Mouse (Mus musculus) megakaryocyte, embryonic 14.5 days (primary cell): Measurements from ENCODE around the gene Focad. TPM values are rescaled to one million over a fixed set of nuclear protein-coding genes. Genes with fewer than 3 reads are reported as not detected.

Experiments
- H3K27me3 ChIP-seq: replicated peaks from 2 replicates; pipeline ENCODE3; 2012; ENCODE audit warnings: inconsistent platforms
- H3K36me3 ChIP-seq: replicated peaks from 2 replicates; pipeline ENCODE3; 2012; ENCODE audit warnings: low read length, inconsistent platforms, mixed read lengths
- H3K4me1 ChIP-seq: 2 replicates; pipeline ENCODE4 v1.6.1; 2012; ENCODE audit warnings: inconsistent platforms
- H3K4me3 ChIP-seq: replicated peaks from 2 replicates; pipeline ENCODE3; 2012; ENCODE audit warnings: moderate library complexity, mild to moderate bottlenecking, inconsistent platforms
- H3K9me3 ChIP-seq: 2 replicates; pipeline ENCODE4 v1.6.1; 2012; ENCODE audit warnings: inconsistent platforms
- FLI1 ChIP-seq: IDR thresholded peaks from 2 replicates; pipeline ENCODE4 v1.6.1; 2012; ENCODE audit warnings: low read length, inconsistent platforms, mixed read lengths
- GATA1 ChIP-seq: IDR thresholded peaks from 3 replicates; pipeline ENCODE4 v1.6.1; 2012; ENCODE audit warnings: mixed read lengths, low read length, inconsistent platforms, borderline replicate concordance
- polyA plus RNA-seq: library from polyadenylated mRNA; stranded (reverse); fragments of >175 nt; gene quantifications from 2 replicates; pipeline ENCODE4 v1.2.3, GENCODE M21; 2012; ENCODE audit warnings: low replicate concordance; ENCODE audit not compliant: insufficient read depth

Gene Focad
- polyA plus RNA-seq, 1 experiment, result 2.8 TPM

DNA sequence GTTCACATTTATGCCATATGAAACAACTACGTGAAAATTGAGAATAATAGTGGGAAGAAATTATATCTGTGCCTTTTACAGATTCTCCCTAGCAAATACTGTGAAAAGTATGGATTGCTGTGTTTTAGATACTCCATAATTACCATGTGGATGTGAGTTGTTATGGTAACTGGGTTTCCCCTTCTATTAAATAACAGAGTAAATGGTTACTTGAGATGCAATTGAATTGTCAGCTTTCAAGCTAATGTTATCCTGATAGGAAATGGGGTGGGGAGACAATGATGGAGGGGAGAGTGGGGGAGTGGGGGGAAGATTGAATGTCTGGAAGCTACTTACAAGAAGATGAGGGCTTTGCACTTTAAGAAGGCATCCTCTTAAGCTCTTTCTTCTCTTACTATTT is 225.6 kb downstream of the Focad start:
- H3K4me3 ChIP-seq, result no peak overlapping the region
- no peaks in the 10 kb centered on the region for H3K9me3 ChIP-seq
- peaks cover 3% of the 10 kb centered on the region; the same call in 1 of the 2 replicates for H3K4me1 ChIP-seq
- TF ChIP-seq FLI1 (no peak), GATA1 (no peak)
- no peaks in the 10 kb centered on the region for H3K36me3 ChIP-seq
- no peaks in the 10 kb centered on the region for H3K27me3 ChIP-seq

GRCm38 (mm10) chr4:88325392-88325791 is 231.0 kb downstream of the Focad start:
- H3K4me3 ChIP-seq, result no peak overlapping the region
- H3K36me3 ChIP-seq, result peaks cover 9% of the 10 kb centered on the region
- no peaks in the 10 kb centered on the region for H3K9me3 ChIP-seq
- H3K27me3 ChIP-seq, result no peaks in the 10 kb centered on the region
- H3K4me1 ChIP-seq, result no peaks in the 10 kb centered on the region
- TF ChIP-seq GATA1 (no peak), FLI1 (no peak)

DNA sequence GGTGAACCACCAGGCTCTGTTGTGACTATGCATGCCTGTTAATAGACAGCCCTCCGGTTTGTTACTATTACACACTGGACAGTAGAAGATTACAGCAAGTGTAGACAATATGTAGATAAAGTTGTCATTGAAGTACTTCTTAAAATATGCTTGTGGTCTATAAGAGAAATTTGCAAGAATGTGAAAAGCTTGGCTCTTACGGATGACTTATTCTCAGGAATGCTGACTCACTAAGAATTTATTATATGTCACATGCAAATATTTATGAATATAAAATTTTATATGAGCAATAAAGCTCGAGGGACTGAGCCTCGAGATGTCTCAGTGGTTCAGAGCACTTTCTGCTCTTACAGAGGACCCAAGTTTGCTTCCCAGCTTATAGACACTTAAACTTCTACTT is 240.1 kb downstream of the Focad start:
- Histone ChIP-seq H3K4me1 (peaks cover 7% of the 10 kb centered on the region), H3K4me3 (no peak overlapping the region)
- TF ChIP-seq FLI1 (no peak), GATA1 (no peak)

GRCm38 (mm10) chr4:88336753-88337152 is 242.3 kb downstream of the Focad start:
- Histone ChIP-seq H3K36me3 (peaks cover 9% of the 10 kb centered on the region), H3K27me3 (no peaks in the 10 kb centered on the region), H3K4me3 (no peak overlapping the region), H3K9me3 (no peaks in the 10 kb centered on the region), H3K4me1 (peaks cover 7% of the 10 kb centered on the region)
- TF ChIP-seq FLI1 (no peak), GATA1 (no peak)

More for the DNA sequence above, 240.1 kb downstream of the Focad start:
- Histone ChIP-seq H3K36me3 (peaks cover 9% of the 10 kb centered on the region), H3K9me3 (no peaks in the 10 kb centered on the region), H3K27me3 (no peaks in the 10 kb centered on the region)

- no peaks in the 10 kb centered on the region for H3K9me3 ChIP-seq
- no peak overlapping the region for H3K4me3 ChIP-seq
- TF ChIP-seq GATA1 (no peak), FLI1 (no peak)
- H3K4me1 ChIP-seq, result peaks cover 7% of the 10 kb centered on the region
- H3K27me3 ChIP-seq, result no peaks in the 10 kb centered on the region
- peaks cover 9% of the 10 kb centered on the region for H3K36me3 ChIP-seq
These were observed 242.9 kb downstream of the Focad start for GRCm38 (mm10) chr4:88337365-88337764.

DNA sequence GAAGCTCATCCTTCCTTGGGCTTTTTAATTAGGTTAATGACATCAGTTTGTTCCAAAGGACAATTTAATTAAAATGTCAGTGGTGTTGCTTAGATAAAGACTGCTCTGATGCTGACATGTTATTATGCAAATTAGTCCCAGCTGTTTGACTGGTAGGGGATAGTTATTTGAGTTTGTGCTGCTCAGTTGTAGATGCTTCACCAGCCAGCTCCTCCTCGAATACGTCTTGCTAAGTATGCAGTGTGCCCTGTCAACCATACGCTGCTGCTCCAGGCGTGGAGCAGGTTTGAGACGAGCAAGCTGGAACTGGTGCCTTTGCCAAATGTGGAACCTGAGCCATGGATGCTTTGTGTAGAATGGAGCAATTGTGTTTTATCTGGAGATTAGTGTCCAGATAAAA is 243.7 kb downstream of the Focad start:
- H3K9me3 ChIP-seq, result no peaks in the 10 kb centered on the region
- H3K27me3 ChIP-seq, result no peaks in the 10 kb centered on the region
- no peak overlapping the region for H3K4me3 ChIP-seq
- H3K36me3 ChIP-seq, result peaks cover 13% of the 10 kb centered on the region
- peaks cover 7% of the 10 kb centered on the region for H3K4me1 ChIP-seq
- TF ChIP-seq FLI1, result no peak
- no peak for TF ChIP-seq GATA1

DNA sequence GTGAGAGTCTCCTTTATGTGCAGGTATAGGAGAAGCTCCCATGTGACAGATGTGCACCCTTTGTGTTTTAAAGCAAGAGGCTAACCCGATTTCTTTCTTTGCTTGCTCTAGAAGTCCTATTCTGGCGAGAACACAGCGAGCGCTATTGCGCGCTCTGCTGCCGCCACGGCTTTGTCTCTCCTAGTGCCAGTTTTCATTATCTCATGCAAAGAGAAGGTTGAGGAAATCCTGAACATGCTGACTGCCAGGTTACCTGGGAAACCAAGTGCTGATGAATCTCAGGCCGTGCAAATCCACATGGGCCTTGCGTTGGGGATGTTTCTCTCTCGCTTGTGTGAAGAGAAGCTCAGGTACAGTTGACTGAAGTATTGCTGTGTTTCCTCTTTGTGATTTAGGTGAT is 250.0 kb downstream of the Focad start:
- H3K4me3 ChIP-seq, result no peak overlapping the region
- peaks cover 15% of the 10 kb centered on the region for H3K36me3 ChIP-seq
- H3K27me3 ChIP-seq, result no peaks in the 10 kb centered on the region
- no peaks in the 10 kb centered on the region for H3K4me1 ChIP-seq
- no peaks in the 10 kb centered on the region for H3K9me3 ChIP-seq
- TF ChIP-seq FLI1 (no peak), GATA1 (no peak)

- no peaks in the 10 kb centered on the region for H3K27me3 ChIP-seq
- no peaks in the 10 kb centered on the region for H3K4me1 ChIP-seq
- no peak for TF ChIP-seq FLI1
- TF ChIP-seq GATA1, result no peak
- H3K36me3 ChIP-seq, result peaks cover 15% of the 10 kb centered on the region
- no peaks in the 10 kb centered on the region for H3K9me3 ChIP-seq
- H3K4me3 ChIP-seq, result no peak overlapping the region
These were observed 250.6 kb downstream of the Focad start for GRCm38 (mm10) chr4:88345065-88345464.

- H3K9me3 ChIP-seq, result no peaks in the 10 kb centered on the region
- peaks cover 15% of the 10 kb centered on the region for H3K36me3 ChIP-seq
- no peak overlapping the region for H3K4me3 ChIP-seq
- H3K4me1 ChIP-seq, result no peaks in the 10 kb centered on the region
- H3K27me3 ChIP-seq, result no peaks in the 10 kb centered on the region
- TF ChIP-seq GATA1 (no peak), FLI1 (no peak)
These were observed 251.5 kb downstream of the Focad start for GRCm38 (mm10) chr4:88345938-88346337.

DNA sequence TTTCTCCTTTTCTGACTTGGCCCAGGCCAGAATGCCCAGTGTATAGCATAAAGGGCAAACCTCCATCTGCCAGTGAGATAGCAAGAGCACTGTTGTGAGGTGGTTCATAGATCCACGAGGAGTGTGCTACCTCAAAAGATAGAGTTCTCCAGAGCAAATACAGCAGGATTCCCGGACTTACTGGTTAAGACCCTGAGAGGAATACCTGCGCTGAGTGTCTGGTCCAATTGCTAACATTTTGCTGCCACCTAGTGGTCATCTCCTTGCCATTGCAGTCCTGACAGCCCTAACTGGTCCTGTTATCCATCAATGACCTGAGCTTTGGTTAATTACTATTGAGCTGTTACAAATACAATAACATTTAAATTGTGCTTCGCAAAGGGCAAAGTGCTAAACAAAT is 256.5 kb downstream of the Focad start:
- H3K4me3 ChIP-seq, result no peak overlapping the region
- peaks cover 10% of the 10 kb centered on the region for H3K4me1 ChIP-seq
- no peak for TF ChIP-seq FLI1
- no peak for TF ChIP-seq GATA1
- H3K27me3 ChIP-seq, result no peaks in the 10 kb centered on the region
- no peaks in the 10 kb centered on the region for H3K9me3 ChIP-seq
- peaks cover 4% of the 10 kb centered on the region for H3K36me3 ChIP-seq

DNA sequence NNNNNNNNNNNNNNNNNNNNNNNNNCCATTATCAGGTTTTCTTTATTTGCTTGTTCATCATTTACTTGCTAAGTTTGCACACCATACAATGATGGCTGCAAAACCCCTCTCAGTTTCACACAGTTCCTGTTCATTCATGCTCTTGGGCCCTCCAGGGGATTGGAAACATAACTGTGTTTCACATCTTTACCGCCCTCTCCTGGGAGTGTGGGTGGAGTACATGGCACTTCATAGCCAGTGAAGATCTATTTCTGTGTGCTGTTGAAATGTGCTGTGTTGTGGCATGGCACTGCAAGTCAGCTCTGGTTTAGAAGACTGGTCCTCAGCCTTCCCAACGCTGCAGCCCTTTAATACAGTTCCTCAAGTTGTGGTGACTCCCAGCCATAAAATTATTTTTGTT is 262.2 kb downstream of the Focad start:
- Histone ChIP-seq H3K4me1 (peaks cover 23% of the 10 kb centered on the region), H3K36me3 (peaks cover 14% of the 10 kb centered on the region), H3K27me3 (no peaks in the 10 kb centered on the region), H3K4me3 (no peak overlapping the region), H3K9me3 (no peaks in the 10 kb centered on the region)
- TF ChIP-seq GATA1 (no peak), FLI1 (no peak)

GRCm38 (mm10) chr4:88357431-88357830 is 263.0 kb downstream of the Focad start:
- Histone ChIP-seq H3K4me3 (no peak overlapping the region), H3K36me3 (peaks cover 14% of the 10 kb centered on the region), H3K4me1 (peaks cover 23% of the 10 kb centered on the region), H3K9me3 (no peaks in the 10 kb centered on the region), H3K27me3 (no peaks in the 10 kb centered on the region)
- no peak for TF ChIP-seq GATA1
- TF ChIP-seq FLI1, result no peak
